Mouse (Mus musculus): ENCODE results near the gene C1rb. TPM values are rescaled to one million over a fixed set of nuclear protein-coding genes. Genes with fewer than 3 reads are reported as not detected.
A peak's percentile ranks its signal among the peaks of the same experiment; 100 is the strongest.
"Not testable (repeated sequence)": the region's sequence is repeated elsewhere in the genome, so short reads cannot be mapped to it uniquely, and the experiment has no call there.

Gene C1rb
- total RNA-seq (2021): under 1 TPM; 0.15 to 0.23 TPM

DNA sequence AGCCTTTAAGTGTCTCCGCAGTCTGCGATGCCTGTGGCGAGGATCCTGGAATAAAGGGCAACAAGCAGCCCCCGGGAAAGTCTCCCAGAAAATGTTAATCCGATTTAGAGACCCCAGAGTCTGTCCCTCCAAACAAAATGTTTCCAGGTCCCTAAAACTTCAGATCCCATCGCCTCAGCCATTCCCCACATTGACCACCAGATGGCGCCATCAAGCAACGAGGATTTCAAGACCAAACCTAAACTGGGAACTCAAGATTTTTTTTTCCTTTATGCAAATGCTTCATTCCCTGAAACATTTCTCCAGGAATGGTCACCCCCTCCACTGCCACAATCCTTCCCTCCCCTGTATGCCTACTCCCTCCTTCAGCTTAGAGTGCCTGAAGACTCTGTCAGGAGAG is at the start of gene C1rb:
TSS of gene C1rb (plus strand) at position 269 of the 400 bp plus-strand sequence.
- peak; percentile 50 to 60 for DNase-seq (ENCODE audit: low spot score in 2 of 2)
- intact Hi-C loops (cut with DNase I): no loop called here

DNA sequence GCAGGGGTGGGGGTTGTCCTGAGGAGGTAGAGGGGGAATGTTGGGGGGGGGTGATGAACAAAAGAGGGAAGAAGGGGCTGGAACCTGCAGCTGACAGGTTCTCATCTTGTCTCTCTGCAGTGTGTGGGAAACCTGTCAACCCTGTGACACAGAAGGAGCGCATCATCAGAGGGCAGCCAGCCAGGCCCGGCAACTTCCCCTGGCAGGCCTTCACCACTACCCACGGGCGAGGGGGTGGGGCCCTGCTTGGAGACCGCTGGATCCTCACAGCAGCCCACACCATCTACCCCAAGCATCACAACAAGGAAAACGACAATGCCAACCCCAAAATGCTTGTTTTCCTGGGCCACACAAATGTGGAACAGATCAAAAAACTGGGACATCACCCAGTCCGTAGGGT is 48.0 kb upstream of the C1rb start:
- intact Hi-C loops (cut with DNase I): not testable (repeated sequence)

GRCm38 (mm10) chr6:124527881-124528280 is 42.2 kb upstream of the C1rb start:
- intact Hi-C loops (cut with DNase I): no loop called here
- DNase-seq (ENCODE audit: low spot score in 2 of 2): no peak

More for the DNA sequence above, 48.0 kb upstream of the C1rb start:
- peak; percentile 49 to 70 for DNase-seq (ENCODE audit: low spot score in 2 of 2)

- DNase-seq (ENCODE audit: low spot score in 2 of 2): no peak
Observed at GRCm38 (mm10) chr6:124531077-124531476, 39.0 kb upstream of the C1rb start.

GRCm38 (mm10) chr6:124536125-124536829 is 33.8 kb upstream of the C1rb start:
- intact Hi-C loops (cut with DNase I); DNase-seq (ENCODE audit: low spot score in 2 of 2): not testable (repeated sequence)

More at GRCm38 (mm10) chr6:124531077-124531476, 39.0 kb upstream of the C1rb start:
- intact Hi-C loops (cut with DNase I): no loop called here

DNA sequence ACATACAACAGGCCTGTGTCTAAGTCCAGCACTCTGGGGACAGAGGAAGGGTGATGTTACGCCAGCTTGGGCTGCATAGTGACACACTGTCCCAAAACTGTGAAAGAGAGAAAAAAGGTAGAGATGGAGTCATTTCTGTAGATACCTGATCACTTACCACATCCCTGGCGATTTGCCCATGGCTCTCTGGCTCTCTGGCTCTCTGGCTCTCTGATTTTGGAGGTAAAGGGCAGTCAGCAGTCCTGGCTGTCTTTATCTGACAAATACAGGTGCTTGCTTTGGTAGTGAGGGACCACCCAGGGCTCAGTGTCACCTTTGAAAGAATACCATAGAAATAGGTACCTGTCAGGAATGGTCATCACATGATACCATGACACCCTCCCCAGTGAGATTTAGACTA is 28.9 kb upstream of the C1rb start:
- not testable (repeated sequence) for DNase-seq (ENCODE audit: low spot score in 2 of 2)
- intact Hi-C loops (cut with DNase I): loop anchor here (5.0 kb wide), 2 partner anchors 44 to 59 kb away; no protein-coding TSS in a partner anchor

DNA sequence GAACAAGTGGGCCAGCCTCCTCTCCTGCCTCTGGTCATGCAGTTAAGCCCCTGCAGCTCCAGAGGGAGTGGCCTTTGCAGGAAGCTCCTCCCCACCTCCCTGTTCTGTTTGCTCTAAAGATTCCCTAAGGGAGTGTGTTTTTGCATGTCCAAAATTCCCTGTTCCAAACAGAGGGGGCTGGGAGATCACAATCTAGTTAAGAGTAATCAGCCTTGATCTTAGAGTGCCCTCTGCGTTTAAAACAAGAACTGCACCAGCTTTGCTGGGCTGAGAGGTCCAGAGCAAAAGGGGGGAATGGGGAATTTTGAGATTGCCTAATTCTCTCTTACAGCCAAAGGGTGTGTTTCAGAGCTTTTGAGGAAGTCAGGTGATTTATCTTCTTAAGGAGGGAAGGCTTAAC is 27.8 kb upstream of the C1rb start, which contains the start of gene C1s1:
TSS of gene C1s1 (minus strand) at position 76 of the 400 bp plus-strand sequence.
- intact Hi-C loops (cut with DNase I): loop anchor here (5.0 kb wide), 2 partner anchors 45 to 60 kb away; no protein-coding TSS in a partner anchor
- peak in 1 of 2 experiments; percentile 17 for DNase-seq (ENCODE audit: low spot score in 2 of 2)

GRCm38 (mm10) chr6:124544466-124544865 is 25.6 kb upstream of the C1rb start:
- intact Hi-C loops (cut with DNase I): loop anchor here (5.0 kb wide), 2 partner anchors 47 to 62 kb away; no protein-coding TSS in a partner anchor
- DNase-seq (ENCODE audit: low spot score in 2 of 2): no peak

- no peak for DNase-seq (ENCODE audit: low spot score in 2 of 2)
- intact Hi-C loops (cut with DNase I): no loop called here
Observed at GRCm38 (mm10) chr6:124545425-124545824, 24.7 kb upstream of the C1rb start.

- intact Hi-C loops (cut with DNase I); DNase-seq (ENCODE audit: low spot score in 2 of 2): not testable (repeated sequence)
Observed at GRCm38 (mm10) chr6:124547979-124548378, 22.1 kb upstream of the C1rb start.

DNA sequence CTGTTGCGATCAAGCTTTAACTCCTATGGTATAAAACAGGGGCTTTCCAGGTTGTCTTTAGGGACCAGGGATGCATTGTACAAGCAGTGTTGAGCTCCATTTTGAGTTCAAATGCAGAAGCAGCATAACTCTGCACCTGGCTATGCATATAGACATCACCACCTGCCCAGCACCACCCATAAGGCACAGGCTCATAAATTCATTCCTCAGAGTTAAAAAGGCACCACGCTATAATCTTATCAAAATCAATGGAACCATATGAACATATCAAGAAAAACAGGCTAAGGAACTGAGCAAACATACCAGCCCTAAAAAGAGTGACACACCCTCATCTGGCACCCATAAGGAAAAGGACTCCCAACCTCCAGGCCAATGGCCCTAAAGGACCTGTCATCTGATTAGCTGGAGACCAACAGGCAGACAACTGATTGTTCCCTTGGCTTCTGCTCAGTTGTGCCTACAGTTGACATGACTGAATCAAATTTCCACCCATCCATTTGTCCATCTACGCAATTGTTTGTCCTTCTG is 21.0 kb upstream of the C1rb start:
- DNase-seq (ENCODE audit: low spot score in 2 of 2): no peak
- intact Hi-C loops (cut with DNase I): no loop called here

GRCm38 (mm10) chr6:124552766-124553165 is 17.3 kb upstream of the C1rb start:
- intact Hi-C loops (cut with DNase I): no loop called here
- DNase-seq (ENCODE audit: low spot score in 2 of 2): no peak

GRCm38 (mm10) chr6:124555956-124556355 is 14.1 kb upstream of the C1rb start:
- intact Hi-C loops (cut with DNase I); DNase-seq (ENCODE audit: low spot score in 2 of 2): not testable (repeated sequence)

GRCm38 (mm10) chr6:124561156-124561555 is 8.9 kb upstream of the C1rb start:
- DNase-seq (ENCODE audit: low spot score in 2 of 2); intact Hi-C loops (cut with DNase I): not testable (repeated sequence)

DNA sequence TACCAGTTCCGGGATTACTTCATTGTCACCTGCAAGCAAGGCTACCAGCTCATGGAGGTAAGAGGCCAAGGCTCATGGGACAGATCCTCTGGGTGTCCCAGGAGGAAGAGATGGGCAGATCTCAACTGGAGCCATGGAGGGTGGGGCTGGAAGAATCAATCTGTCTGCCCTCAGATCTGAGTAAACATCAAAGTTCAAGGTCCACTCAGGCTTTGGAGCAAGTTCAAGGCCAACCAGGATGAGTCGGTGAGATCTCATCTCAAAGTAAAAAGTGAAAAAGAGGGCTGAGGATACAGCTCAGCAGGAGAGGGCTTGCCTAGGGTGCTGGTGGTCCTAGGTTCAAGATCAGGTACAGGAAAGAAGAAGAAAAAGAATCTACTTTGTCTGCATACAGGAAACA is 8.5 kb upstream of the C1rb start:
- DNase-seq (ENCODE audit: low spot score in 2 of 2); intact Hi-C loops (cut with DNase I): not testable (repeated sequence)

DNA sequence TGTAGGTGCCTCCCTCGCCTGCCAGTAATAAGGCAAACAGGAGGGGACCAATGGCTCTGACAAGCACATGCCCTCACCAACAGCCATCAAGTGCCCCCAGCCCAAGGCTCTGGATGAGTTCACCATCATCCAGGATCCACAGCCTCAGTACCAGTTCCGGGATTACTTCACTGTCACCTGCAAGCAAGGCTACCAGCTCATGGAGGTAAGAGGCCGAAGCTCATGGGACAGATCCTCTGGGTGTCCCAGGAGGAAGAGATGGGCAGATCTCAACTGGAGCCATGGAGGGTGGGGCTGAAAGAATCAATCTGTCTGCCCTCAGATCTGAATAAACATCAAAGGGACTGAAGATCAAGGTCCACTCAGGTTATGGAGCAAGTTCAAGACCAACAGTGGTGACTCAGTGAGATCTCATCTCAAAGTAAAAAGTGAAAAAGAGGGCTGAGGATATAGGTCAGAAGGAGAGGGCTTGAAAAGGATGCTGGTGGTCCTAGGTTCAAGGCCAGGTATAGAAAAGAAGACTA is 5.1 kb downstream of the C1rb start:
- DNase-seq (ENCODE audit: low spot score in 2 of 2); intact Hi-C loops (cut with DNase I): not testable (repeated sequence)

- intact Hi-C loops (cut with DNase I); DNase-seq (ENCODE audit: low spot score in 2 of 2): not testable (repeated sequence)
Observed at GRCm38 (mm10) chr6:124580155-124580554, 10.1 kb downstream of the C1rb start.

- intact Hi-C loops (cut with DNase I): no loop called here
Observed at GRCm38 (mm10) chr6:124582231-124582630, 12.1 kb downstream of the C1rb start.

GRCm38 (mm10) chr6:124584935-124585334 is 14.8 kb downstream of the C1rb start:
- DNase-seq (ENCODE audit: low spot score in 2 of 2): no peak
- intact Hi-C loops (cut with DNase I): no loop called here

More at GRCm38 (mm10) chr6:124582231-124582630, 12.1 kb downstream of the C1rb start:
- no peak for DNase-seq (ENCODE audit: low spot score in 2 of 2)

- no peak for DNase-seq (ENCODE audit: low spot score in 2 of 2)
- intact Hi-C loops (cut with DNase I): no loop called here
Observed at GRCm38 (mm10) chr6:124585761-124586160, 15.7 kb downstream of the C1rb start.

DNA sequence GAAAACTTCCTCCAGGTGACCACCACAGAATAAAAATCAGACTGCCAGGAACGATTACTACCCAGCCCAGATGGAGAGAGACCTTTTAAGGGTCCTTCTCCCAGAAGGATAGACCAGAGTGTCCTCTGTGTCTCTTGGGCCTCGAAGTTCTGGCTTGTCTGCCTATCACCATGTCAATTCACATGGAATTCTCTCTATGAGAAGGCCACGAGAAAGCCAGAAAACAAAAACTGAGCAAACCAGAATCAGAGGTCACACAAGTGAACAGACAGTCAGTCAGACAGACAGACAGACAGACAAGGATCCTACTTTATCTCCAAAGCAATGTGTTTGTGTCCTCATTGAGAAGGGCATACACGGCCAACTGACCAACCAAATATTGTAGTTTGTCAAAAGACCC is 16.2 kb downstream of the C1rb start:
- intact Hi-C loops (cut with DNase I): no loop called here

More for the DNA sequence above, 16.2 kb downstream of the C1rb start:
- DNase-seq (ENCODE audit: low spot score in 2 of 2): no peak
